Mouse (Mus musculus): ENCODE measurements around the gene Azi2.

- TF ChIP-seq CTCF (IDR thresholded peaks at IDR 0.05) (no peak), EP300 (IDR thresholded peaks at IDR 0.05) (no peak)
Observed at GRCm38 (mm10) chr9:118001488-118001887, 38.8 kb upstream of the Azi2 start.
